Mouse (Mus musculus) myocyte (in vitro differentiated cells): ENCODE results near the gene Hspd1.

ENCODE experiments used
- MAX ChIP-seq: IDR thresholded peaks from one replicate; pipeline ENCODE4 v1.6.1; 2011; ENCODE audit warnings: low read depth, mild to moderate bottlenecking, control low read depth
- POLR2A ChIP-seq: IDR thresholded peaks from one replicate; pipeline ENCODE4 v1.6.1; 2011; ENCODE audit warnings: low read depth, mild to moderate bottlenecking, control low read depth, moderate library complexity; ENCODE audit not compliant: insufficient read length
- USF1 ChIP-seq: IDR thresholded peaks from one replicate; pipeline ENCODE4 v1.6.1; 2011; ENCODE audit warnings: low read depth, mild to moderate bottlenecking, control low read depth, moderate library complexity

DNA sequence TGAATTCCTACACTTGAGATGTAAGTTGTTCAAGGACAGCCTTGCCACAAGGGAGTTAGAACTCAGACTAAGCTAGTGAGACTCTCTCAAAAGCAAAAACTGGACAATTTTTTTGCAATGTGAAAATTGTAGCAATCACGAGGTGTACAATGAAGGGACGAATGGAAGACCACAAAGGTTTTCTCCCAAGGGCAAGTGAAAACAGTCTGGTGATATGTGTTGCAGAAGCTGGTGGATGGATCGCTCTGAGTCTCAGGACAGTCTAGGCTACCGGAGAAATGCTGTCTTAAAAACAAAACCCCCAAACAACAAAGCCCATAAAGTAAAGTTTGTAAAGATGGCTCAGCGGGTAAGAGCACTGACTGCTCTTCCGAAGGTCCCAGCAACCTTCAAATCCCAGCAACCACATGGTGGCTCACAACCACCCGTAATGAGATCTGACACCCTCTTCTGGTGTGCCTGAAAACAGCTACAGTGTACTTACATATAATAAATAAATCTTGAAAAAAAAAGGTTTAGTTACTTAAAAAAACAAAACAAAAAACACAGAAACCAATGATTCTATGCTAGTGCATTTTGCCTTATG, 2.2 kb downstream of the Hspd1 start:
- TF ChIP-seq MAX (no peak), USF1 (no peak), POLR2A (no peak)
